Mouse (Mus musculus): ENCODE measurements at regions not wholly inside any gene's neighbourhood (a gene's known extent, or its start where the extent isn't known, plus 50 kb on each side); places are given as distances from the start of the nearest gene placed in this dataset.

DNA sequence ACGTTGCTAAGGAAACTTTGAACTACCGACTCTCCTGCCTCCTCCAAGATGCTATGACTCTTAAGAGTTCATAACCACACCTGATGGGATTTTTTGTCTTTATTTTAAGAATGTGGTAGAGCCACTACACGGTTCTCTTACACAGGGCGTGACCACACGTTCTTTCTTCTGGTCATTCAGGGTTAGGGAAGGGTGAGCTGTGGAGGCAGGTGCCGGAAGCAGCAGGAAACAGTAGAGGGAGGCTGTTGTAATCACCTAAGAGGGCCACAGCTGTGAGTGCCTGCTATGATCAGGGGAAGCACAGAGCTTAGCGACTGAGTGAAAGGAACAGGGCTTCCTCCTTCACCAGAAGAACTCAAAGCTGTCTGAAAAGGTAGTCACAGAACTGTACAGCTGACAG is 50.6 kb upstream of the Larp1 start:
- DNase-seq = no peak

DNA sequence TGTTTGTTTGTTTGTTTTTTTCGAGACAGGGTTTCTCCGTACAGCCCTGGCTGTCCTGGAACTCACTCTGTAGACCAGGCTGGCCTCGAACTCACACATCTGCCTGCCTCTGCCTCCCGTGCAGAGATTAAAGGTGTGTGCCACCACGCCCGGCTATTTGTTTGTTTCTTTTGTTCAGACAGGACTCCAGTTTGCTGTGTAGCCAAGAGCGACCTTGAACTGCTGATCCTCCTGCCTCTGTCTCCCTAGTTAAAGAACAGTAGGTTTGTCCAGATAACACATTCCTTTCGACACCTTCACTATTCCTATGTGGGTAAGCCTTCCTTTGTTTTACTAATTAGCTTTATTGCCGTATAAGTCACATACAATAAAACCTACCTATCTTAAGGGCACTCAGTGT is 52.0 kb upstream of the Larp1 start:
- no peak for DNase-seq

DNA sequence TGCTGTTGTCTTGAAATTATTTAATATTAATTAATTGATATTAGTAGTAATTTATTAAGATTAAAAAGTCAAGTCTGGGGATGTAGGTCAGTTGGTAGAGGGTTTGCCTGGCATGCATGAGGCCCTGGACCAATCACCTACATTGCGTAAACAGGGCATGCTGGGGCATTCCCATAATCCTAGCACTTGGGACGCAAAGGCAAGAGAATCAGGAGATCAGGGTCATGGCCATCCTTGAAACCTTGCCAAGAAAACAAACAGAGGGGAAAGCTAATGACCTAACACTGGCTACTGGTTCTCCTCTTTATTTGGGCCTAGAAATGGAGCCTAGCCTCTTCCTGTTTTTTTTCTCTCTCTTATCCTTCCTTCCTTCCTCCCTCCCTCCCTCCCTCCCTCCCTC is 52.8 kb upstream of the Larp1 start:
- DNase-seq = no peak

DNA sequence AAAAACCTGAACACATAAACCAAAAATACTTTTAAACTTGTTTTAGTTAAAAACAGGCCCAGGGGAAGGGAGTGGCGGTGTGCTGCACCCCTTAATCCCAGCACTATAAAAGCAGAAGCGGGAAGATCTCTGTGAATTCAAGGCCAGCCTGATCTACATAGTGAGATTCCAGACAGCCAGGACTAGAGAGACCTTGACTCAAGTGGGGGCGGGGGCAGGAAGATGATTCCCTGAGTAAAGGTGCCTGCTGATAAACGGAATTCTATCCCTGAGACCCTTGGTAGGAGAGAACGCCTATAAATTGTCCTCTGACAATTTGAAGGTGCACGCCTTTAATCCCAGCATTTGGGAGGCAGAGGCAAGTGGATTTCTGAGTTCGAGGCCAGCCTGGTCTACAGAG is 53.4 kb upstream of the Larp1 start:
- DNase-seq = no peak

DNA sequence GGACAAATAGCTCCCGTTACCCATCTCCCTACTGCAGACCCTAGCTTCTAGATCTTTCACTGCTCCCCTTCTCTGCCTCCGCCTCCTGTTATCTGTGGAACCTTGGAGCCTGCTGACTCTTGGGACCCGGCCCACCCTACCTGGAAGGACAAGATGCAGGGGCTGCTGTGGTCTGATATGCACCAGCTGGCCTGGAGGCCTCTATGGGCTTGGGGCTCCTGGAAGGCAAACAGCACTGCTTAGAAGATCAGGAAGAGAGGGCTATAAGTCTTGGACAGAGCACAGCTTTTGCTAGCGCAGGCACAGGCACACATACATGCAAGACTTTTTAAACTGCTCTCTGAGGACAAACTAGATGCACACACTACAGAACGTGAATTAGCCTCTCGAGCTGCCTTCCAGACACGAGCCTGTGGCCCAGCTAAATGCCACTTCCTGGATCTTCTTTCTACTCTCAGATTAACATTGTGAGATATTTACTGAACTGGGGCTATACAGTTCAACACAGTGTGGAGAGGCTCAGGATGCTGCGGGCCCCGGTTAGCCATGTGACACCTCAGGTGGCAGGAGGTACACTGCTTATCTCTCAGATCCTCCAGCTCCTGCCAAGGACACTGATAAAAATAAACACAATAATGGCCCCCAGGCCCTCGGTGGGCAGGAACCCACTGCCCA is 54.2 kb upstream of the Larp1 start:
- DNase-seq = no peak

DNA sequence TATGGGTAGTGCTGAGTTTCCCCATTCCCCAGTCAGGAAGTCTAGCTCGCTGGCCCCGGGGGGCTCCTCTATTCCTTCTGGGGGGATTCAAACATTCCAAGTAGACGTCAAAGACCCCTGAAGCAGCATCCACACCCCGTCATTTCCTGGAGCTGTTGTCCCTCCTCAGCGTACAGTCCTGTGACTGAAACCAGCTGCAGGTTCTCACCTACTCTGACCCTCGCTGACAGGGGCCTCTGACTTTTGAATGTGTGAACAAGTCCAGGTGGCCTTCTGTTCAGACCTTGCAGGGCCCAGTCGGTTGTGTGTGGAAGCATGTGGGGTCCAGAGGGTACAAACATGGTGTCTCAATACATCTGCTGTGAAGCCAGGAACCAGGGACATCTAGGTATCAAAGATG is 55.2 kb upstream of the Larp1 start:
- DNase-seq = no peak

DNA sequence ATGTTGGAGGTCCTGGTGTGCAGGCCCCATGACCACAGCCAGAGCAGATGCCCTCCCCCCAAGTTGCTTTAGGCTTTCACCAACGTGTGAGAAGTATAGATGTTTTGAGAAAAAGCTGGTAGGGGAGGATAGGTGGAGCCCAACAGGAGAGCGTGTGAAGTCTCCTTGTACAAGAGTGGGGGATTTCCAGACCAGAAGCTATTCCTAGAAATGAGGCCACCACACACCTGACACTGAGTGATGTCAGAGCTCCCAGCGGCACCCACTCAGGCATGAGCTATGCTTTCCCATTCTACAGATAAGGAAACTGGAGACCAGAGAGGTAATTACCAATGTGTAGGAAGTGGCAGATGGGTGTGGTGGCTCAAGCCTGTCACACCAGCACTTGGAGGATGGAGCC is 56.2 kb upstream of the Larp1 start:
- DNase-seq = no peak

DNA sequence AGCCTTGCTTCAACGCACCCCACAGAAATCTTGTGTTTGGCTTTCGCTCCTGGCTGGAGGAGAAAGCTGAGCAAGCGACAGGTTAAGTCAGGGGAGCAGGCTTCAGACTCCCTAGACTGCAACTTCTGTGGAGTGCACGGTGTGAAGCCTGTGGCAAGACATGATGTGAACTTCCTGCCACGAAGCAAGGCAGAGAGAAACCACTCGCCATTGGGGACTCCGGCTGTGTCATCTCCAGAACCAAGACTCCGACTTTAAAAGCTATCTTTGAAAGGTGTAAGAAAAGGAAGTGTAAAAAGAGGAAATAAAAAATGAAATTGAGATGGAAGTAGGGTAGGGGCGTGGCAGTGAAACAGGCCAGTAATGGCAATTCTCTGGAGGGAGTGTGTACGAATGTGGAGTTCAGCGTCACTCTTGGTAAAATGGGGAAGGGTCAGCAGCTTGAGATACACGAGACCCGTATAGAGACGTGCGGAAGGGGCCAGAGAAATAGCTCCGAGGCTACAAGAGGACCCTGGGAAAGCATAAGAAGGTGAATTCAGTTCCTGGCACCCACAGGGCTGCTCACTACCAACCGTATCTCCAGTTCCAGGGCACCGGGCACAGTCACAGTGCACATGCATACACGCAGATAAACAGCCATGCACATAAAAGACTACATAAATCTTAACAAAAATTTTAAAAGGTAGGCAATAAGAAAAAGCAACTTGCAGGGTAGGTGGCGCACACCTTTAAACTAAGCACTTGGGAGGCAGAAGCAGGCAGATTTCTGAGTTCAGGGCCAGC is 57.1 kb upstream of the Larp1 start:
- no peak for DNase-seq

DNA sequence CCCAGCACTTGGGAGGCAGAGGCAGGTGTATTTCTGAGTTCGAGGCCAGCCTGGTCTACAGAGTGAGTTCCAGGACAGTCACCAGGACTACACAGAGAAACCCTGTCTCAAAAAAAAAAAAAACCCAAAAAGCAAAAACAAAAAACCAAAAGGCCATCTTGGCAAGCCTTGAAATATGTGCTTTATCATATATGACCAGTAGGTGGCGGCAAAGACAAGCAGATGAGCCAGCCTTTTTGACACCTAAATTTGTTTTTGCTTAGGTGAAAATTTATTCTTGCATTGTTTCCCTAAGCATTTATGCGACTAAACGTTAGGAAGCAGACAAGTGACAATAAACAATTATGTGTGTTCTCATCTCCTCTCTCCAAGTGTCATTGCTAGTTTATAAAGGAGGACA is 57.9 kb upstream of the Larp1 start:
- no peak for DNase-seq

DNA sequence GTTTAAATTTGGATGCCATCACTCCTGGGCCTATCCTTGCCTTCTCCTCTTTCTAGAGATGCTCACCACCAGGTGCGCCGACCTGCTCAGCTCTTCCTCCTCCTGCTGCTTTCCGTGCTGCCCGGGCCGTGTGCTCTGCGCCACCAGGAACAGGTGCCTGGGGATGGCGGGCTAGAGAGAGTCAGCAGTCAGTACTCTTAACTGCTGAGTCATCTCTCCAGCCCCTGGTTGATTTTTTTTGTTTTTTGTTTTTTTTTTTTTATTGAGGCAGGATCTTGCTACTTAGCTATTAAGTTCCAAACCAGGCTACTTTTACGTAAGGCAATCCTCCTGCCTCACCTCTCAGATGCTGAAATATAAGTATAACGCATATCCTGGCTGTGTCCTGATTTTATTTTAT is 59.8 kb upstream of the Larp1 start:
- DNase-seq = no peak

DNA sequence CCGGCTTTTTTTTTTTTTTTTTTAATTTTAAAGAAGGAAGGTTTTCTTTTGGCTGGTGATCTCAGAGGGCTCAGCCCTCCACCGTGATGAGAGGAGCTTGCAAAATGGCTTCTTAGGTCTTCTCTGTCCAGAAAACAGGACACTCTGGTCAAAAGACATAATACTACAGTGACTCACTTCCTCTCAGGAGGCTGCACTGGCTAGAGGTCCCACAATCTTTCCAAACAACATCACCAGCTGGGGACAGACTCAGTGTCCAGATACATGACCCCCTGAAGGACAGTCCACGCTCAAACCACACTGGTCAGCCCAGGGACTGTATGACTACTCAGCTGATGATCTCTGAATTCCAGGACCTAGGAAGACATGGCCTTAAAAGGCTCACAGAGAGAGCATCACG is 61.5 kb upstream of the Larp1 start:
- DNase-seq = no peak

DNA sequence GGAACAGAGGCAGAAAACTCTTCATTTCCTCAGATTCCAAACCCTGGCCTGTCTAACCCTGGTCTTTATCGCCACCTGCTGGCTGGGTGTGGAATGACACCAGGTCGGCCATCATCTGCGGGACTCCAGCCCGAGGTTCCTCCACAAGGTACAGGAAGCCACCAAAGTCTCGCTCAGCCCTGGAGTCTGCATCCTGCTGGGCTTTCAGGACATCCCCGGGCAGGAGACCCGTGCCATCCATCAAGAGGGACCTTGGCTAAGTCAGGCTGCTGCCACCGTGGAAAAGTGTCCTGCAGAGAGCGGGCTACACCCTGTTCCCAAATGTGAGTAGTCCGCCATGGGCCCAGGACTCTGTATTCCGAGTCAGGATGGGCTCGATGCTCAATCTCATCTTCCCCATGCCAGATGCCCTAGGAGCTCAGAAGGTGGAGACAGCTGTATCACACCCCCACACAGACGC is 74.4 kb upstream of the Larp1 start:
- DNase-seq = peak; percentile 84

DNA sequence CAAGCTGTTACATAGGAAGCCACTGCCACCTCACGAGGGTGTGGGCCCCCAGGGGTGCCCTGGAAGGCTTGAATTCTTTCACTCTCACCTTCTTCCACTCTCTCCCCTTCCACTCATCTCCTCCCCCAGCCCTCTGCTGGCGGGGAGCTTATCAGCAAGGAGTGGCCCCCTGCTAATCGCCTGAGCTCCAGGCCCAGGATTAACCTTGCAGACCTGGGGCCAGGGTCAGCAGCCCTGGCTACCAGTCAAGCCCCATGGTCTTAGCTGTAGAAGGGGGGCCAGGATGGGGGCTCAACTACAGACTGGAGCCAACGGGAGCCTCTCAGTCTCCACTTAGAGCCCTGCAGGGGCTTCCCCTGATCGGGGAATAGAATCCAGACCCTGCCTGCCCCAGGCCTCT is 75.8 kb upstream of the Larp1 start:
- no peak for DNase-seq

DNA sequence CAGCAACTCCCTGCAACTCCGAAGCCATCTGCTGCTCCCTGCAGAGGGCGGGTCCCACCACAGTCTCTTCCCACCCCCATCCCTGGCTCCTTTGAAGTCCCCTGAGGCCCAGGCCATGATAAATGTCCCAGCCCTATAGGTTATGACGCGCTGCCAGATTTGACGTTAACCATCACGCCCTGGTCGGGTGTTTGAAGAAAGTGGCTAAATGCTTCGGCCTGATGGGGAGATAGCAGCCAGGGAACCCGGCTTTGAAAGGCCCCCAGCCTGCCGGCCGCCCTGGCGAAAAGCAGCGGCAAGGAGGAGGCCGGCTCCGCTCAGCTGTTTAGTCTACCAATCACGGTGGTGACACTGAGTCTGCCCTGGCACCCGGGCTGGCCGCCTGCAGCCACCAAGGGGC is 79.4 kb upstream of the Larp1 start:
- no peak for DNase-seq

DNA sequence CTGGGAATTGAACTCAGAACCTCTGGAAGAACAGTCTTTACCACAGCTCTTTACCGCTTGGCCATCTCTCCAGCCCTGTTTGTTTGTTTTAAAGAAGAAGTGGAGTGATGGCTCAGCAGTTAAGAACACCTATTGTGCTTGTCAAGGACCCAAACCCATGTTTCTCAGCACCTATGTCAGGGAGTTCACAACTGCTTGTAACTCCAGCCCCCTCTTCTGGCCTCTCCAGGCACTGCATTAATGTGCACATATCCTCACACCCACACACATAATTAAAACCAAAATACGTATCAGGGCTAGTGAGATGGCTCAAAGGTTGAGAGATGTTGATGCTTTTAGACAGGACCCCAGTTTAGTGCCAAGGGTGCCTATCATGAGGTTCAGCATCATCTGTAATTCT is 87.6 kb upstream of the Hand1 start:
- no peak for DNase-seq

DNA sequence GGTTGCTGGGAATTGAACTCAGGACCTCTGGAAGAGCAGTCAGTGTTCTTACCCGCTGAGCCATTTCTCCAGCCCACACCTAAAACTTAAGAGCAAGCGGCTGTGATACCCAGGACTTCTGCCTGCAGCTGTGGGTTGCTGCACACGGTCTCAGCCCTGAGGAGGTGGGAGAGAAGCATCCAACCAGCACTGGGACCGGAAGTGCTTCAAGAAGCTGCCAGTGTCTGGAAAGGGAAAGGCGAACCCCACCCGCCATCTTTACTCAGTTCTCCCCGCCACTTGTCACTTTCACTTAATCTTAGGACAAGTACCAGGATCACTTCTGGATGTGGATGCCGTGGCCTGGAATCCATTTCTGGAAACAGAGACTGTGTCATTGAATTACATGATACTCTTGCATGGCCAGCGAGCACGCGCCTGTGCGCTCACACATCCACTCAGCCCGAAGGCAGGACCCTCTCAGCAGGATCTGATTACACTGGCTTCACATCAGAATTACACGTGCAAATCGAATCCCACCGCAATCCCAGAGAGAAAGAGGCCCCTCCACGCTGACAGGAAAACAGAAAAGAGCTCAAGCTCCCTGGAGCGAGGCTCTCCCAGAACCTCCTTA is 85.9 kb upstream of the Hand1 start:
- no peak for DNase-seq

DNA sequence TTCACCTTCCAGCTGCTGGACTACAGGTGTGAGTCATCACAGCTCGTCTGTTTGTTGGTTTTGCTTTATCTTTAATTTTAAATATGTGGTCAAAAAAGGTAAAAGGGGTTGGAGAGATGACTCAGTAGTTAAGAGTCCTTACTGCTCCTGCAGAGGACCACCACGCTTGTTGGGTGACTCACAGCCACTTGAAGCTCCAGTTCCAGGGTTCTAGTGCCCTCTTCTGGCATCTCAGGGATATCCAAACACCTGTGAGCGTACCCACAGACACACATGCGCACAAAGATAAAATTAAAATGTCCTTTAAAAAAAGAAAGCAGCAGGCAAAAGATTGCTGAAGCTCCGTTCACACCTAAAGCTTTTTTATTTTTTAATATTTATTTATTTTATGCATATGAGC is 85.4 kb upstream of the Hand1 start:
- no peak for DNase-seq

DNA sequence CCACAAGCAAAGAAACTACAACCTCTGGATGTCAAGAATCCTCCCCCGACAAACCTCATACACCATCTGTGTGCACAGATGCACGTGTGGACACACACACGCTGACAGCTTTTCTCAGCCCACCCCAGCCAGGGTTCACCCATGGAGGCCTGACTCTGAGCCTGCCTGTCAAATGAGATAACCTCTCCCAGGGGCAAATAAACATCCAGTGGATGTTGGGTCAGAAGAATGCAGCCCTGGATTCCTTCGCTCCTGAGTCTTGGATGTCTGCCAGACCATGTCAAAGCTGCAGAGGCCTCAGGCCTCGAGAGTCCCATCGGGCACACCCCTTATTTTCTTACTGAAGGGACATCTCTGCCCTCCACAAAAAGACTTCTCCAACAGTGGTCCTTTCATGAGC is 83.4 kb upstream of the Hand1 start:
- no peak for DNase-seq

DNA sequence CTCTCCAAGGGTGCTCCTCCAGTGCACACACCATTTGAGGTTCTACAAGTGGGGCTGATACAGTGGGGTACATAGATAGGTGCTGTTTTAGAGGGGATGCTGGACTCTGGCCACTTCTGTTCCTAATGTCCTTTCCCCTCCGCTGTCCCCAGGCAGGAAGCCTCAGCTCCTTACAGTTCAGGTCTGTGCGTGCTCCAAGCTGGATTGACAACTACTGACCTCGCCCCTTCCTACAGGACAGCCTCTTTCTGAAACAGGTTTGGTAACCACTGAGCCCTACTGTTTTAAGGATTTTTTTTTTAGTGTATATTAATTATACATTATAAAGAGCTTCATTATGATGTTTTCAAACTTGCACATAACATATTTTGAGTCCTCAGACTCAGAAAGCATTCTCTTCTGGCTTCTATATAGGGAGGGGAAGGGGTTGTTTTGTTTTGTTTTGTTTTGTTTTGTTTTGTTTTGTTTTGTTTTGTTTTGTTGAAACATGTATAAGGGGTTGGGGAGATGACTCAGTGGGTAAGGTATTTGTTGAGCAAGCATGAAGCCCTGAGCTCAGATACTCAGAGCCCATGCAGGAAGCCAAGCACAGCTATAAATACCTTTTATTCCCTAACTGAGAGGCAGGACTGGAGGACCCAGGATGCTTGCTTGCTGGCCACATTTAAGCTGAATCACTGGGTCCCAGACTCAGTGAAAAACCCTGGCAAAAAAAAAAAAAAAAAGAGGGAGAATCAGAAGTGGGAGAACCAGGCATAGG is 81.4 kb upstream of the Hand1 start:
- DNase-seq = no peak

DNA sequence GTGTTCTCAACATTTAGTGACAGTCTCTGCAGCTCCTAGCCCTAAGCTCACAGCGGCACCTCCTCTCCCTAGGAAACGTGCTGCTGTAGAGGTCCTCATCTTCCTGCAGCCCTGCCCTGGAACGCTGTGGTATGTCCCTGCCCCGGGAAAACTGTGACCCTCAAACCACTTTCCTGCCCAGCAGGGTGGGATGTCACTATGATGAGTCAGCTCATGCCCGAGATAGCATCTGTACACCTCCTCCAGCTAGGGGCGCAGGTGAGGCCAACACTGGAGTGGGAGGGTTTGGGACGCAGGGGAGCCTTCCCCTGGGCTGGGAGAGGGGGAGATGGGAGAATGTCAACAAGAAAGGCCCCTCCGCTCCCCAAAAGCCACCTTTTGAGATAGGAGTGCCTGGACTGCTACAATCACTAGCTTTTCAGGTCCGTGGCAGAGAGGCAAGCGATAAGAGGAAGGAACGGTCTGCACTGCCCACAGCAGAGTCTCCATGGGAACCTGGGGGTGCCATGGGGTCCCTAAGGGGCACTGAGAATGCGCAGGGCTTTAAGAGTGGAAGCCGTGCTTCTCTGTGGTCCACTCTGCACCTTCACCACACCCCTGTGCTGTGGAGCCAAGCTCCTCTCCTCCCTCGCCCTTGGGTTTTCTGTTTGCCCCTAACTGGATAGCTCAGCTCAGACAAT is 80.5 kb upstream of the Hand1 start:
- no peak for DNase-seq

DNA sequence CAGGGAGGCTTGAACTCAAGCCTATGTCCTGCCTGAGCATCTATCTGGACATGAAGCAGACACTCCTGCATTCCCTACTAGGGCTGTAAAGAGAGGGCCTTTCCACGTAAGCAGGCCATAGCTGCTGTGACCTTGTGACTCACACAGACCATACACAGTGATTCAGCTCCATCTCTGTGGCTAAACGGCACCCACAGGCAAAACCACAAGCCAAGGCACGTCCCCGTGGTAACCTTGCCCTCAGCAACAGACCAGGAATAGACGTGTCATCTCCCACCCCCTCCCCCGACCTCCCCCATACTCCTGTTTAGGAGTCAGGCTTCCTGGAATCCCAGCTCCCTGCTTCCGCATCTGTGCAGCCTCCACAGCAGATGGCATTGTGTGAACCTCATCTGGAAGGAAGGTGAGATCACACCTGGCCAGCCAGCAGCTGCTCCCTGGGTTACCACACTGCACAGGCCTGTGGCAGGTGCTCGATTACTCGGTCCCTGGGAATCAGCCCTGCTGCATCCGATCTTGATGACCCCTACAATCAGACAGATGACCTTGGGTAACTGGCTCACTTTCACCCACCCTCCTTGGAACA is 79.2 kb upstream of the Hand1 start:
- DNase-seq = no peak

DNA sequence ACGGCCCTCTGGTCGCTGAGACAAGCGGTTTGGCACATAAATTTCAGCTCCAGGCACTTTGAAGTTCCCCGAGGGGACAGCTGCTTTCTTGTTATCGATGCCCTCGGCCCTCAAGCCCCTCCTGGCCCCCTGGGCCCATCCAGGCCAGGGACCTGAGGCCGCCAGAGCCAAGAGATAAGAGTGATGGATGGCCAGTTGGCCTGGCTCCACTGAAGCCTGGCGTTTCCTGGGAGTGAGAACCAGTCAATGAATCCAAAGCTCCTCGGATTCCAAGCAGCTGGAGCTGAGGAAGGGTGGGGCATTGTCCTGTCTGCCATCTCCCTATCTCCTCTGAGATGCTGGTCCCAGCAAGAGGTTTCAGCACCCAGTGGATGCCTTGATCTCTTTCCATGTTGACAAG is 71.6 kb upstream of the Hand1 start:
- no peak for DNase-seq

DNA sequence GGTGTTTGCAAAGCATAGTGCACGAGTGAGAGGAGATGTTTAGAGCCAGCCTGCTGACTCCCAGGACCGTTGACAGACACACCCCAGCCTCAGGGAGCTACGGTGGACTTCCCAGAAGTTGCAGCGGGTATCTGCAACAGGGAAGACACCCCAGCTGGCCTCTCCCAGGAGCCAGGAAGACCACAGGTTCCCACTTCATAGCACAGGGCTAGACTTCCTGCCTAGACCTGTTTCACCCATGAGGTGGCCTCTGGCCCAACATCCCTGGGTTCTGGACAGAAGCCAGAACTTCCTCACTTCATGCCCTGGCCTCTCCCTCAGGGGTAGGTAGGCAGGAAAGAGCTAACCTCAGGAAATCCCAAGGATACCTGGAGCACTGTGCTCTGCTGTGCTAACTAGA is 66.7 kb upstream of the Hand1 start:
- DNase-seq = no peak
